Mouse (Mus musculus): ENCODE data around the gene Olfr56.
"Not testable (repeated sequence)": the region's sequence is repeated elsewhere in the genome, so short reads cannot be mapped to it uniquely, and the experiment has no call there.

Gene Olfr56

GRCm38 (mm10) chr11:49060061-49060460 is 81.4 kb downstream of the Olfr56 start:
- DNase-seq = not testable (repeated sequence)

- not testable (repeated sequence) for DNase-seq
Observed at GRCm38 (mm10) chr11:49061865-49062264, 83.2 kb downstream of the Olfr56 start.

DNA sequence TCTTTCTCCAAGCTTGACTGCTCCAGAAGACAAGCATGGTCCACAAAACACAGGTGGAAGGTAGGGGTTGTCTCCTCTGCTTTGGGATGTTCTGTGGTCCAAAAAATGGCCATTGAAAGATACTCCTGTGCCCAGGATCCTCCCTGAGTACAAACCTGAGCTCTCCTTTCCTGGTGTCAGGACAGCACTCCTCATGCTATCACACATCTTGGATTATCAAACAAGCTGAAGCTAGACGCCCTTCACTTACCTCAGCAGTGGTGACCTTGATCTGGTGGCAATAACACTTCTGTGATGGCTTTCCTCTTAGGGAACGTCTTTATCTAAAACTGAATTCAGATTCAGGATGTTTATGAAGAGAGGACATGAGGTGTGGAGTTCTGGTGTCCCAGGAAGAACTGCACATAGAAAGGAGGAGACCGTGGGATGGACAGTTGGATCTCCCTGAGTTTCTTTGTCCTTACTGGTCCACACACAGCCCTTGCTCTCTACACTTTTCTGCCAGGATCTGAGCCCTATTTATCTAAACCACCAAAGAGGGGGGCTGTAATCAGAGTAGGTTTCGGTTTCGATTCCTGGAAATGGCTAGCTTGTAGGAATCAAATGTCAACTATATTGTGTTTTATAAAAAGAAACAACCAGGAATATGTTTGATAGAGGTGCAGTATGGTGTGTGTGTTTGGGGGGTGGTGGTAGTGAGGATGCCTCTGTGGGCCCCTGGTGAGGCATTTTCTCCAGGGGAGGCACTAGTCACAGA is 85.2 kb downstream of the Olfr56 start, which contains the start of gene Tgtp2:
Tgtp2 (minus strand) TSS at position 494 of the 757 bp plus-strand sequence.
- DNase-seq = not testable (repeated sequence)

- no peak for DNase-seq
Observed at GRCm38 (mm10) chr11:49068358-49068757, 89.7 kb downstream of the Olfr56 start.

DNA sequence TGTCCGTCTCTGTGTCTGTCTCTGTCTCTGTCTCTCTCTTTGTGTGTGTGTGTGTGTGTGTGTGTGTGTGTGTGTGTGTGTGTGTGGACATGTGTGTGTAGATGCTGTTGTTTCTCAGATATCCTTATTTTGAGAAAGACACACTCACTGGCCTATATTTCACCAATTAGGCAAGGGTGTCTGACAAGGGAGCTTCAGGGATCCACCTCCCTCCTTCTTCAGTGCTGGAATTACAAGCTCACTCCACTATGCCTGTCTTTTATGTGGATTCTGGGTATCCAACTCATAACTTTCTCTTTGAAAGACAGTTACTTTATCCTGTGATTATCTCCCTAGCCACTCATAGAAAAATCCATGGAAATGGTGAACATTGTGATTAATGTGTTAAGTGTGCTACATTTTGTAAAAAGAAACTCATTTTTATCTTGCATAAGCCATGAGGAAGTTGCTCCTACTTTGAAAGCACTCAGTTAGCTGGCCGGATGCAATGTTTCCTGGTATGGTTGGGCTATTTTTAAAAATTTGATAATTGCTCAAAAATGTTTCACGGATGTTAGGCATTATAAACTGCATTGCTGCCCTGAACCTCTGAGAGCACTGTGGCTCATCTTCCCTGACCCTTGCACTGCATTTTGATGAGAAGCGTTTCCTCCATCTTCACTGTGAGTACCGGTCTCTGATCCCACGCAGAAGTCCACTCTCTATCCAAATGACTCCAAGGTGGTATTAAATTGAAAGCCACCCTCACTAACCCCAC is 97.5 kb downstream of the Olfr56 start, which contains the start of gene Ifi47:
Ifi47 (plus strand) TSS at position 587 of the 757 bp plus-strand sequence.
- peak; percentile 33 for DNase-seq

DNA sequence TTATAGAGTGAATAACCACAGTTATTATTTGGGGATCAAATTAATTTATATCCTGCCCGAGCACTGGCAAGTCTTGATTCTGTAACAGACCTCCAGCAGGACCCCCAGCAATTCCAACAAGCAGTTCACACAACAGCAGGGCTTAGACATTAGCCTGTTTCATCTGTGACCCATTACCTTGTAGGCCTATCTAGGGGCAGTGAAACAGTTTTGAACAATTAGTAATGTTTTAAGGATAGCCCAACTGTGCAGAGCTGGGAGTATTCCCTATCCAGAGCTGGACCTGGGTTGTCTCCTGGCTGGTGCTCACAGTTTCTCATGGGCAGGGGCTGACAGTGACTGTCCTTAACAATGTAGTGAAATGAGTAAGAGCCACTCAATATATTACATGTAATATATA is 98.3 kb downstream of the Olfr56 start:
- no peak for DNase-seq

DNA sequence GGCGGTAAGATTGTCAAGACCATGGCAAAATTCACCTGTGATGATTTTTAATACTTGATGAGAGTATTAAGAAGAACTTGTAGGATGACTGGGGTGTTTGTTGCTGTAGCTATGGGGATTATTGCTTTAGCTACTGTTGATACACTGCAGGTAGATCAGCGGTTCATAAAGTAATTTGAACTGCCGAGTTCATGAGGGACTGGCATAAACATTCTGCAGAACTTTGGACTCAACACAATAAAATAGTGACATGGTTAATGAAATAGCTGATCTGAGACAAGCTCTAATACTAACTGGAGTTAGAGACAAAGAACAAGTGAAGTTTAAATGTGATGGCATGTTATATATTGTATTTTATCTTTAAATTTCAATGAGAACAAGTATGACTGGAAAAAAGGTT is 100.0 kb downstream of the Olfr56 start:
- no peak for DNase-seq

DNA sequence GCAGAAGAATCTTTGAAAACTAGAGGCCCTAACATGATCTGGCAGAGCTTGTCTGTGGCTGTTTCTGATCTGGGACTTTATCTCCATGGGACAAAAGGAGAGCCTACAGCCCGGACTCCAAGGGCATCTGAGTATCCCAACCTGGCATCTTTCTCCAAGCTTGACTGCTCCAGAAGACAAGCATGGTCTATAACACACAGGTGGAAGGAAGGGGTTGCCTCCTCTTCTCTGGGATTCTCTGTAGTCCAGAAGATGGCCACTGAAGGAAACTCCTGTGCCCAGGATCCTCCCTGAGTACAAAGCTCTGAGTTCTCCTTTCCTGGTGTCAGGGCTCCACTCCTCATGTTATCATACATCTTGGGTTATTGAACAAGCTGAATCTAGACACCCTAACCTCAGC is 101.9 kb downstream of the Olfr56 start:
- no peak for DNase-seq

- no peak for DNase-seq
Observed at GRCm38 (mm10) chr11:49081356-49081755, 102.7 kb downstream of the Olfr56 start.

DNA sequence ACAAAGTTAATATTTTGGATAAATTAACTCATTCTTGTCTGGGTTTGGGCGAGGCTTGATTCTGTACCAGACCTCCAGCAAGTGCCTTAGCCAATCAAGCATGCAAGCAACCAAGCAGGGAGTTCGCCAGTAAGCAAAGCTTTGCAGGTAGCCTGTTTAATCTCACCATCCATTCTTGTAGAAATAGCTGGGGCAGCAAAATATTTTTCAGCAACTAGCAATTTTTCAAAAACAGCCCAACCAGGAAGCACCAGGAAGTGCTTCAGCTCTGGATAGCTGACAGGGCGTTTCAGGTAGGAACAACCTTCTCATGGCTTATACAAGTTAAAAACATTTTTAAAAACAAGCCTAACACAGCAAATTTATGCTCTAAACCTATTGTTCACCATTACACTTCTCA is 103.2 kb downstream of the Olfr56 start:
- DNase-seq = no peak

GRCm38 (mm10) chr11:49083146-49083545 is 104.5 kb downstream of the Olfr56 start:
- DNase-seq = no peak

GRCm38 (mm10) chr11:49083808-49084207 is 105.1 kb downstream of the Olfr56 start:
- DNase-seq = no peak

GRCm38 (mm10) chr11:49084385-49084784 is 105.7 kb downstream of the Olfr56 start:
- no peak for DNase-seq

DNA sequence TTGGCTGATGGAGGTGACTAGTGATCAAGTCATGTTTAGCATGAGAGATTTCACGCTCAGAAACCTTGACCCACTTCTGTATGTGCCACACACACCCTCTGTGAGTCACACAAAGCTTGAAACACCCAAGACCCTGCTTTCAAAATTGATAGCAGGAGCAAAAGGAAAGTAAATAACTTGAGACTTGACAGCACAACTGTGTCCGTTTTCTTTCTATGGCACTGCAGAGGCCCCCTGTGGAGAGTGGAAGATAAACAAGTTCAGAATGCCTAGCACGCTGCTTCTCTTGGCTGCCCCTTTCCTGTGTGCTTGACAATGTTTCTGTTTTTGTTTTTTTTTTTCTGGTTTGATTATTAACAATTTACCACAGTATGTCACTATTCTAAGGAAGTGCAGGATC is 106.2 kb downstream of the Olfr56 start:
- DNase-seq = peak; percentile 28

DNA sequence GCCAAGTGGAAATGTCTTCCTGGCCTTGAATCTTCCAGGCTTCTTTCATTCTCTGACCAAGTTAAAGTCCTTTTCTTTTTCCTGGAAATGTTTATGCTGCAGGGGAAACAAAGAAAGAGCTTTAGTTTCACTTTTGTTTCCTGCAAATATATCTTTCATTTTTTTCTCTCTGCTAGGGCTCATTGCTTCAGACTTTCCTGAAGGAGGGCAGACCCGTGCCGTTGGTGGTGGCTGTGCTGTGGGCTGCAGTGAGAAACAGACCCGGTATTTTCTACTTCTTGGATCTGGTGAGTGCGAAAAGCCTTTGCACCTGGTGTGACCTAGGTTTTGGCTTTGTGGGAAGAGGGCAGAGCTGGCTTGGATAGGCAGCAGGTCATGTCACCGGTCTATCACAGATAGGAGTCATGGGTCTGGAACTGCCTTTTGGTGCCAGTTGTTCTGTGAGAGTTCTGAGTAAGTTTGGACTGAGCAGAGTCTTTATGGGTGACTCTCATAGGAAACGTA is 108.2 kb downstream of the Olfr56 start:
- DNase-seq = peak; percentile 14

DNA sequence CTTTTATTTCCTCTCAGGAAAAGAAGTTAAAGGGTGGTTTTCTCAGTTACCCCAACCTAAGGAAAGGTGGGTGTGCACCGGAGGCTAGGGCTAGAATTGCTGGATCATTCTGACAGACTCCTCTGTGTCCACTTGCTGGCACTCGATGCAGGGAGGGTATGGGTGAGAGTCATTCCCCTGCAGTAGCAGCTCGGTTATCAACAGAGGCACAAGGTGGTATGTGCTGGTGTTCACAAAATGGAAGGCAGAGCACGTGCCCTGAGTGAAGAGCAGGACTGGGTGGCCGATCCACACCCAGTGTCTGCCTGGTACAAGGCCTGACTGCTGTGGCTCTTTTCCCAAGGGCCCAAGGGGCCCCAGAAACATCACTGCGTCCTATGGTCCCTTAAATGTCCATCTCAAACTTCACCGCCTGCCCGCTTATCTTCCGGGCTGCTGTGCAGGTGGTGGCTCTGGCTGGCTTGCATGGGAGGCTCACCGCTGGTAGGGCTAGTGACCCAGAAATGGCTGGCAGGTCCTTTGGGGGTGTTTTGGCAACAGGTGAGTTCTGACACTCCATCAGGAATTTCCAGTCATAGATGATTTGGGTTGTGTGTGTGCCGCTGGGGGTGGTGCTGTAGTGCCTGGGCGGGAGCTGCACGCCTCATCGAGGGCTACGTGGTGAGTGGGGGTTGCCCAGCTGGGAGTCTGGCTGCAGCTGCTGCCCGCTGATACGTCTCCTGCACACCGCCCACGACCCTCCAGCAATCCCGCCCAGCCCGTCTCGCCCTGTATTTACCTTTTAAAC is 109.3 kb downstream of the Olfr56 start:
- DNase-seq = no peak

GRCm38 (mm10) chr11:49088990-49089652 is 110.4 kb downstream of the Olfr56 start:
- no peak for DNase-seq

GRCm38 (mm10) chr11:49089735-49090507 is 111.2 kb downstream of the Olfr56 start:
- DNase-seq = no peak

DNA sequence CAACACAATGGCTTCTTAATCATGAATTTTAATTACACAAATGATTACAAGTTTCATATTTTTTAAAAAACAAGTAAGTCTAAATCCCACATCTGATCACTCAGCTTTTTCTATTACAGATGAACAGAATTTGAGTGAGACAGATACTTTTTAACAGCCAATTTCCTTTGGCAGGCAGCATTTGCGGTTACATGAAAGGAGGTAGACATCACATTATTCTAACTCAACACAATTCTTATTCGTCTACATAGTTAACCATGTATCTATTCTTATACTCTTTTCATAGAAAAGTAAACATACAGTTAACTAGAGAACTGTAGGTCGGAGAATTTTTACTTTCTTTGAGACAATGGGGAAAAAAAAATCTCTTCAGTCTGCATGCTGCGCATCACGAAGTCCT is 111.9 kb downstream of the Olfr56 start:
- no peak for DNase-seq

GRCm38 (mm10) chr11:49091171-49091570 is 112.5 kb downstream of the Olfr56 start:
- no peak for DNase-seq

DNA sequence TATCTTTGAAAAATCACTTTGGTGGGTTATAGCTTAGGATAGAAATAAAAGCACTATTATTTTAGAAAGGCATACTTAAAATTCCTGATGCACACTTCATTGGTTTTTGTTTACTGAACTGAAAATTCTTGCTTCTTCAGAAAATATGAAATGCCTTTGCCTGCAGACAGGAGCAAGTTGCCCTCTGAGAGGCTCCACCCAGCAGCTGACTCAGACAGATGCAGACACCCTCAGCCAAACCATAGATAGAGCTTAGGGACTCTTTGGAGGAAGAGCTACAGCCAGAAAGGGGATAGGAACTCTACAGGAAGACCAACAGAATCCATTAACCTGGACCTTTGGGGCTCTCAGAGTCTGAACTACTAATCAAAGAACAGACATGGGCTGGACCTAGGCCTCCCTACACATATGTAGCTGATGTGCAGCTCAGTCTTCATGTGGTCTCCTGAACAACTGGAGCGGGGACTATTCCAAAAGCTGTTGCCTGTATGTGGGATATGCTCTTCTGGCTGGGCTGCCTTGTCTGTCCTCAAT is 113.4 kb downstream of the Olfr56 start:
- no peak for DNase-seq

All from kidney, adult 18-20 months (tissue).